Mouse (Mus musculus) heart, embryonic 15.5 days (tissue): ENCODE measurements around the gene Acvrl1. TPM values are rescaled to one million over a fixed set of nuclear protein-coding genes. Genes with fewer than 3 reads are reported as not detected.
A peak's percentile ranks its signal among the peaks of the same experiment; 100 is the strongest.

Experiments
- ATAC-seq: fragments of 200-750 bp; cut with Nextera tagmentation; replicated peaks from 2 replicates; pipeline ENCODE4 v1.8.0; 2017; ENCODE audit warnings: low read depth, moderate TSS enrichment; ENCODE audit not compliant: insufficient number of reproducible peaks, insufficient read depth, low FRiP score
- H3K27ac ChIP-seq: fragments of 300-500 bp; sonication (generic); 2 replicates; pipeline ENCODE4 v1.5.1; 2015; ENCODE audit warnings: mild to moderate bottlenecking, inconsistent platforms
- H3K27me3 ChIP-seq: fragments of 300-500 bp; sonication (generic); 2 replicates; pipeline ENCODE4 v1.6.1; 2015; ENCODE audit warnings: inconsistent platforms
- H3K36me3 ChIP-seq: fragments of 300-500 bp; sonication (generic); 2 replicates; pipeline ENCODE4 v1.6.1; 2015; ENCODE audit warnings: mild to moderate bottlenecking, inconsistent platforms
- H3K4me1 ChIP-seq: fragments of 300-500 bp; sonication (generic); replicated peaks from 2 replicates; pipeline ENCODE4 v1.6.1; 2015; ENCODE audit warnings: inconsistent platforms
- H3K4me2 ChIP-seq: fragments of 300-500 bp; sonication (generic); 2 replicates; pipeline ENCODE4 v1.6.1; 2015; ENCODE audit warnings: inconsistent platforms, mild to moderate bottlenecking, moderate library complexity
- H3K4me3 ChIP-seq: fragments of 300-500 bp; sonication (generic); 2 replicates; pipeline ENCODE4 v1.5.1; 2015; ENCODE audit warnings: mild to moderate bottlenecking, inconsistent platforms
- H3K9ac ChIP-seq: fragments of 300-500 bp; sonication (generic); 2 replicates; pipeline ENCODE4 v1.6.1; 2015; ENCODE audit warnings: mild to moderate bottlenecking, inconsistent platforms
- H3K9me3 ChIP-seq: fragments of 300-500 bp; sonication (generic); replicated peaks from 2 replicates; pipeline ENCODE4 v1.6.1; 2016; ENCODE audit warnings: inconsistent platforms
- WGBS: fragments of 180-500 bp; shearing (Covaris S2); methylation state at CpG from one replicate; pipeline ENCODE4 v1.1.7; 2015; ENCODE audit warnings: mixed read lengths; 5-methylcytosine and 5-hydroxymethylcytosine counted together
- polyA plus RNA-seq: library from polyadenylated mRNA; unstranded; fragments of >200 nt; fragmentation: Nextera tagmentation; extraction: Ambion mirVana; gene quantifications from 2 replicates; pipeline ENCODE4 v1.2.1, GENCODE M21; 2015

Gene Acvrl1
- polyA plus RNA-seq, 1 experiment from 2014 or later = 13.1 TPM

DNA sequence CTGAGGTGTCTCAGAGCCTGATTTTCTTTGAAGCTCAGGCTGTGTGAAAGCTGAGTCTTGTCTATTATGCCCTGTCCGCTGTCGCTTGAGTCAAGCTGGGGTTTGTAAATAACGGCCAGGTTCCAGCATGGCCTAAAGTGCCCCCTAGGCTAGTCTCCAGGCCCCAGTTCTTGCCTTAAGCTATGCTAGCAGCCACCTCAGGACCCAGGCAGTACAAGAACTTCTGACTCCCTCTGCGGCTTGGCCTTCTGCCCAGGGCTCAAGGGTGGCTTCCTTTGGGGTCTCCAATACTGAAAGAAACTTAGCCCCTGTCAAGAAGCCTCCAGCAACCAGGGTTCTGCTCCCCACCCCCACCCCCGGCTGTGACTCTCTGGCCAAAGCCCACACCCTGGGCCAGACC, 15.9 kb downstream of the Acvrl1 start:
- H3K4me3 ChIP-seq = no peak overlapping the region
- peaks cover 83% of the 10 kb centered on the region for H3K4me1 ChIP-seq
- no peak overlapping the region for H3K4me2 ChIP-seq
- H3K9ac ChIP-seq = no peak overlapping the region
- H3K9me3 ChIP-seq = no peaks in the 10 kb centered on the region
- 0 out of 2 replicates have a peak overlapping the region, but pooled peaks have one; percentile 2 for H3K27ac ChIP-seq
- H3K27me3 ChIP-seq = no peaks in the 10 kb centered on the region
- H3K36me3 ChIP-seq = no peaks in the 10 kb centered on the region
- 76% methylated on average over 5 of the region's 5 CpGs for WGBS
- no peak for ATAC-seq

DNA sequence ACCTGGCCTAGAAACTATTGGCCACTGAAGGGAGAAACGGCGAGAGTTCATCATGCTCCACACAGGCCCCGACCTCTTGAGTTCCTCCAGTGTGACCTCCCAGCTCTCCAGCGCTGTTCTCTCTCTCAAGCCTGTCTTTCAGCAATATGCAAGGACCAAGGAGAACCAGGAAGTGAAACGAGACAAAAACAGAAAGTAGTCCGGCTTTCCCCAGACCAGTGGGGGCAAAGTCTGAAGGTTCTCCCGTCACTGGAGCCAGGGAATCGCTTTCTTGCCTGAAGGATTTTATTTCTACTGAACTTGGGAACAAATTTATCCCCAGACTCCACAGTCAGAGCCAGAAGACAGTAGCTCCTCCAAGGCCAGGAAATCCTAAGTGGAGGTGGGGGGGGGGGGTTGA, 16.5 kb downstream of the Acvrl1 start:
- no peak overlapping the region for H3K4me2 ChIP-seq

DNA sequence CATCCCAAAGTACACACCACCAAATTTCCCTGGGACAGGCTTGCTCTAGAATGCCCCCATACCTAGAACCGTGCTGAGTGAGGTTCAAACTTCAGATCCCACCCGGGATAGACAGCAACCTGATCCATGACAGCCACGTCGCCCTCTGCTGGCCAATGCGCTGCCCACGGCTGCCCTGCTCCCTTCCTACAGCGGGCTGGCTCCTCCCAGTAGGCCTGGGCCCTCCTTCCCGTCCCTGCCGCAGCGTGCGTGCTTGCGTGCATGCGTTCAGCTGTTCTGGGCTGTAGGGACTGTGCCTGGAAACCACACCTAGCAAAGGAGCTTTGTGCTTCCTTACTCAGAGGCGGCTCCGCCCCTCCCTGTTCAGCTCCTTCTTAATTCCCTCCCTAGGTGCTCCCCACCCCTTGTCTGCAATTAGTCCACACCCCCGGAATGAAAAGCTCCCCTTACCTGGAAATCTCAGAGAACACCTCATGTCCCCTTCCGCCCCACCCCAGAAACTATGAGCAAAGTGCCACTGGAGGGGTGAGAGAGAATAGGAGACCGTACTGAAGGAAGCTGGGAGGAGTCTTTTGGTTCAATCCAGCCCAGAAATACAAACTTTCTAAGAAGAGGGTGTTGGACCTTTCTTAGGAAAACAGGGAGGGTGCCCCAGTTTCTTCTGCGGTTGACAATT, 17.2 kb downstream of the Acvrl1 start:
- Histone ChIP-seq H3K4me1 (peaks cover 69% of the 10 kb centered on the region), H3K36me3 (no peaks in the 10 kb centered on the region), H3K4me2 (peak overlapping the region; percentile 53), H3K27me3 (no peaks in the 10 kb centered on the region), H3K27ac (peak overlapping the region; percentile 60), H3K4me3 (peak overlapping the region; percentile 12; the same call in 1 of the 2 replicates), H3K9me3 (no peaks in the 10 kb centered on the region), H3K9ac (peak overlapping the region; percentile 38)
- WGBS = 9% methylated on average over 19 of the region's 19 CpGs
- peak; percentile 87 for ATAC-seq

More for the DNA sequence above, 16.5 kb downstream of the Acvrl1 start:
- no peak for ATAC-seq
- Histone ChIP-seq H3K27ac (peak overlapping the region; percentile 2; the same call in 1 of the 2 replicates), H3K9ac (no peak overlapping the region), H3K27me3 (no peaks in the 10 kb centered on the region), H3K9me3 (no peaks in the 10 kb centered on the region), H3K4me1 (peaks cover 77% of the 10 kb centered on the region), H3K4me3 (no peak overlapping the region), H3K36me3 (no peaks in the 10 kb centered on the region)
- WGBS = 80% methylated on average over 8 of the region's 8 CpGs

DNA sequence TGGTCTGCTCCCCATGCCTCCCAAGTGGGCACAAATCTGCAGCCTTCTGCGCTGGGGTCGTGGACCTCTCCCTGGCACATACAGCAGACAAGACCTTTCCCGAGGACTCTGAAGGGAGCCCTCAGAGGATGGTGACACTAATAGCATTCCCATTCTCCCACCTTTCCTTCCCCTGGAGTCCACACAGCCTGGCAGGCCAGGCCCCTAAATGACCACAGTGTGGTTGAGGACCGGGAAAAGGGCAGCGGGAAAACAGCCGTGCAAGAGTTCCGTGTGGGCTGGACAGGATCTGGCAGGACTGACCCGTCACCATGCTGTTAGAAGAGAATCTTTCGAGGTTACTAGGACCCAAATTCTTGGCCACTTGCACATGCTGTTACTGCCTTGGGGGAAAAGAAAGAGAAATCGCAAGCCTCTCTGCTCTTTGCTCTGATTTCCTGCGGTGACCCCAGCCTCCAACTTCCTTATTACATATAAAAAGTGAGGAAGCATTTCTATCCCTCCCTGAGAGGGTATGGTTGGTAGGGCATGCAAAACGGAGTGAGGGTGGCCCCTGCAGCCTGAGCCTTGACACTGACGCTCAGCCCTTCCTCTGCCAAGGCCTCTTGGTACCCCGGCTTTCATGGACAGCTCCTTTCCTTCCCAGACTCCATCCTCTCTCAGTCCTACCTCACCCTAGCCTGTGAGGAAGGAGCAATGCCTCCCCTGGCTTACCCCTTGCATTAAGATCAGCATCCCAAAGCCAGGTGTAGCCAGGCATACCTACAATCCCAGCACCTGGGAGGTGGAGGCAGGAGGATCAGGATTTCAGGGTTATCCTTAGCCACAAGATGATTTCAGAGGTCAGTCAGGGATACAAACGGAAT, 18.0 kb downstream of the Acvrl1 start:
- Histone ChIP-seq H3K4me3 (0 out of 2 replicates have a peak overlapping the region, but pooled peaks have one; percentile 12), H3K4me2 (peak overlapping the region; percentile 53; the same call in 1 of the 2 replicates), H3K9me3 (no peaks in the 10 kb centered on the region), H3K36me3 (no peaks in the 10 kb centered on the region), H3K27ac (peak overlapping the region; percentile 60), H3K4me1 (peaks cover 63% of the 10 kb centered on the region), H3K27me3 (no peaks in the 10 kb centered on the region), H3K9ac (peak overlapping the region; percentile 38; the same call in 1 of the 2 replicates)
- 53% methylated on average over 15 of the region's 15 CpGs for WGBS
- no peak for ATAC-seq

DNA sequence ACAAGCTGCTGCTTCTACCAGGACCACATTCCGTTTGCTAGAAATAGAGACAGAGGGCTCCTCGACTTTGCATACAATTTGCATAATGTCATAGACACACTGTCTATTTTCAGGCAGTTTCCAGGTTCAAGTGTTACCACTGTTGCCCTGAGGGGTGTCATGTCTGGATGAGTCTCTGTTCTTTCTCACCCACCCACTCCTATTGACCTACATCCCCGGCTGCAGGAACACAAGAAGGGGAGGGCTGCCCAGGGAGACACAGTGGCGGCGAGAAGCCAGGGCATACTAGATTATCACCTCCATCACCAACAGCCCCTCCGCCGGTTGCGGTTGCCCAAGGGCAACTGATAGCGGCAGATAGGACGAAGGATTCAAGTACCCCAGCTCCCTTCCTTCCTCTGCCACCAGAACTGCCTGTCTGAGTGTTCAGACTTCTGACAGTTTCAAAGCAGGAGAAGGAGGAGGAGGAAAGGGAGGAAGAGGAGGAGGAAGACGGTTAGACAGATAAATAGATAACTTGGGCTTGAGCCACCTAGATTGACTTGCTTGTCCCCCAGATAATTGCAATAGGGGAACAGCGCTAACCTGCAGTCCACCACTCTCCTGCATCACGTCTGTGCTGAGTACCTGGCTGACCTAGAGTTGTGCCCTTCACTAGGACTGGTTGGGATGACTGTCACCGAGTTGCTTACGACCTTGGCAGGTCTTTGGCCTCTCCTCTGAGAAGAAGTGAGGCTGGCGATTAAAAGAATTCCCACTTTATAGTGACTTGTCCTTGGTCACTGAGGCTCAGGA, 19.0 kb downstream of the Acvrl1 start:
- ATAC-seq = no peak
- WGBS = 23% methylated on average over 16 of the region's 16 CpGs
- no peaks in the 10 kb centered on the region for H3K9me3 ChIP-seq
- H3K36me3 ChIP-seq = no peaks in the 10 kb centered on the region
- peaks cover 62% of the 10 kb centered on the region for H3K4me1 ChIP-seq
- H3K4me3 ChIP-seq = no peak overlapping the region
- no peaks in the 10 kb centered on the region for H3K27me3 ChIP-seq
- peak overlapping the region; percentile 60 for H3K27ac ChIP-seq
- H3K9ac ChIP-seq = peak overlapping the region; percentile 14; the same call in 1 of the 2 replicates
- peak overlapping the region; percentile 46 for H3K4me2 ChIP-seq

DNA sequence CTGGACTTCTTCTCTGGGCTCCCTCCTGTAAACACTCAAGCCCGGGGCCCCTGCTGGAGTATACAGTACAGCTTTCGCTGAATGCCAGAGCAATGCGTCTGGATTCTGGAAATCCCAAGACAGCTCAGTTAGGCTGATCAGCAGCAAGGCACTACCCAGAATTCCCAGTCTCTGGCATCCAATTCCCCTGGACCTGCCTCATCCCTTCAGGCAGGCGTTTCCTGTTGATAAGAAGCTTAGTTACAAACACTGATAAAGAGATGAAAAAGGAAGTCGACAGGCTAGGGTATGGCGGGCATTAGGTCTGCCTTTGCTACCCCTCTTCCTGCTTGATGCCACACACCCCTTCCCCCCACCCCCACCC, 19.6 kb downstream of the Acvrl1 start:
- no peak overlapping the region for H3K4me3 ChIP-seq
- H3K4me1 ChIP-seq = peaks cover 57% of the 10 kb centered on the region
- peak overlapping the region; percentile 52 for H3K27ac ChIP-seq
- no peaks in the 10 kb centered on the region for H3K36me3 ChIP-seq
- 4% methylated on average over 6 of the region's 6 CpGs for WGBS
- peak overlapping the region; percentile 46 for H3K4me2 ChIP-seq
- no peak for ATAC-seq
- no peaks in the 10 kb centered on the region for H3K9me3 ChIP-seq
- H3K27me3 ChIP-seq = no peaks in the 10 kb centered on the region
- no peak overlapping the region for H3K9ac ChIP-seq

DNA sequence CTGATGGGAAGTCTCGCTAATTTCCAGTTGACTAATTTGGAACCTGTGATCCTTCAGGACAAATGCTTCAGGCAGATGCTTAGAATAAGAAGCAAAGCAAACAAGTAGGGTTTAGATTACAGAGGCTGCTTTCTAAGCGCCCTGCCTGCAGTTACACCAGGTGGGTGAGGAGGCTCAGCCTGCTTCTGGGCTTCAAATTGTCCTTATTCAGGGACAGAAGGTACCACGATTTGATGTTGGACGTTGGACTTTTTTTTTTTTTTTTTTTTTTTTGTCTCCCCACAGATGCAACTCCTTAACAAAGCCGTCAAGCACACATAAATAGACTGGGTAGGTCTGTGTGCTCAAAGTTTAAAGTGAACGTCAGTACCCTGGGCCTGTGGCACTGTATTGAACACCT, 20.3 kb downstream of the Acvrl1 start:
- Histone ChIP-seq H3K36me3 (no peaks in the 10 kb centered on the region), H3K4me3 (no peak overlapping the region), H3K27ac (peak overlapping the region; percentile 52; the same call in 1 of the 2 replicates), H3K9me3 (no peaks in the 10 kb centered on the region), H3K9ac (no peak overlapping the region), H3K4me1 (peaks cover 50% of the 10 kb centered on the region), H3K27me3 (no peaks in the 10 kb centered on the region), H3K4me2 (0 out of 2 replicates have a peak overlapping the region, but pooled peaks have one; percentile 46)
- 67% methylated on average over 6 of the region's 6 CpGs for WGBS
- no peak for ATAC-seq

DNA sequence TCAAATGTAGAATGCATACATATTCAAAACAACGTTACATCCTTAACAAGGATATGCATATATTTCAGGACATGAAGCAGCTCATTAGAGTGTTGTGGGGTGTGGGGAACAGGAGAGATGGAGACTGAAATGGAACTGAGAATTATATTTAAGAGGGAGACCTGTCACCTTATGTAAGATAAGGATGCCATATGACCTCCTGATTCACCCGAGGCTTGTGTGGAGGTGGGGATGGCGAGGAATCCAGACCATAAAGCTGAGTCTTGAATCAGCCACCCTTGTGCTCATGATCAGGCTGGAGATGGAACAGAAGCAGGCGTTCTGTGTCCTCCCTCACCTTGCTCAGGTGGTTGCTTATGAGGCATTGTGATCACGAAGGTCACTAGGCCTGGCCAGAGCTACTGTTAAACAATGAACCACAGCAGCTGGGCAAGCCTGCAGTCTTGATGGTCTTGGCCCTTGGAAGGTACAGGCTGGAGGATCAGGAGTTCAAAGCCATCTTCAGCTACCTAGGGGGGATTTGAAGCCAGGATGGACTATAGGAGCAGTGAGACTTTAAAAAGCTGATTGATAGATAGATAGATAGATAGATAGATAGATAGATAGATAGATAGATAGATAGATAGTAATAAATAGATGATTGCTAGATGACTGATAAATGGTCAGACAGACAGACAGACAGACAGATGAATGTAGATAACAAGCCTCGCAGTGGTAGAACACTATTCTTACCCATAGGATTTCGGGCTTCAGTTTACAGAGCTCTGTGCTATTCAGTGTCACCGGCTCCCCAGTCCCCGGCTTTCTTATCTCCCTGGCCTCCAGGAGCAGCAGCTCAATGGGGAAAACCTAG, 23.3 kb downstream of the Acvrl1 start:
- Histone ChIP-seq H3K27me3 (no peaks in the 10 kb centered on the region), H3K4me2 (no peak overlapping the region), H3K4me1 (peaks cover 20% of the 10 kb centered on the region), H3K4me3 (no peak overlapping the region), H3K27ac (no peak overlapping the region), H3K9ac (no peak overlapping the region), H3K36me3 (no peaks in the 10 kb centered on the region), H3K9me3 (no peaks in the 10 kb centered on the region)
- 57% methylated on average over 9 of the region's 9 CpGs for WGBS
- ATAC-seq = no peak

DNA sequence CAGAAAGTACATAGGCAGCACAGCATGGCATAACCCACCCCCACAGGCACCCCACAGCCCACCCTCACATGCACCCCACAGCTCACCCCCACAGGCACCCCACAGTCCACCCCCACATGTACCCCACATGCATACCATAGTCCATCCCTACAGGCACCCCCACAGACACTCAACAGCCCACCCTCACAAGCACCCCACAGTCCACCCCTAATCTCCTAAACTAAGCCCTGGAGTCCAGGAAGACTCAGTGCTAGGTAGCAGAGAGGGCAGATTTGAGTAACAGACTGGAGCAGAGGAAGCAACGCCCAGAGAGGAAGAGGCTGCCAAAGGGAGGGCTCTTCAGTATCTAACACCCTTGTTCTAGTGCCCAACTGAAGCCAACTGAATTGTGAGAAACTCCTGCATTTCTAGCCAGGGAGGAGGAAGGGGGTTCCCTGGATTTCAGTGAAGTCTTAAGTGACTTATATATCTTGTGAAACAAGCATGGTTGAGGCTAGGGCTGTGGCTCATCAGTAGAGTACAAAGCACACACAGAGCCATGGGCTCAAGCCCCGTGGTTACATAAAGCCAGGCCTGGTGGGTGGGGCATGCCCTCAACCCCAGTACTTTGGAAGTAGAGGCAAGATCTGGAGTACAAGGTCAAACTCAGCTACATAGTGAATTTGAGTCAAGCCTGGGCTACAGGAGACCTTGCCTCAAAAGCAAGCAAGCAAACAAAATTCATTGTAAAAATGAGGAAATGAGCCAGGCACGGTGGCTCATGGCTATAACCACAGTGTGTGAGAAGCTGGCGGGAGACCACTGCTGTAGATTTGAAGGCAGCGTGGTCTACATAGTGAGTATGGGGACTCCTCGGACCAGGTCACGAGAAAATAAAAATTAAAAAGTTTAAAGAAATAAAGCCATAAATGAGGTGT, 26.6 kb downstream of the Acvrl1 start:
- Histone ChIP-seq H3K9ac (no peak overlapping the region), H3K27me3 (no peaks in the 10 kb centered on the region), H3K4me3 (no peak overlapping the region), H3K4me1 (no peaks in the 10 kb centered on the region), H3K9me3 (no peaks in the 10 kb centered on the region), H3K36me3 (no peaks in the 10 kb centered on the region), H3K4me2 (no peak overlapping the region), H3K27ac (no peak overlapping the region)
- 73% methylated on average over 7 of the region's 7 CpGs for WGBS
- ATAC-seq = no peak

DNA sequence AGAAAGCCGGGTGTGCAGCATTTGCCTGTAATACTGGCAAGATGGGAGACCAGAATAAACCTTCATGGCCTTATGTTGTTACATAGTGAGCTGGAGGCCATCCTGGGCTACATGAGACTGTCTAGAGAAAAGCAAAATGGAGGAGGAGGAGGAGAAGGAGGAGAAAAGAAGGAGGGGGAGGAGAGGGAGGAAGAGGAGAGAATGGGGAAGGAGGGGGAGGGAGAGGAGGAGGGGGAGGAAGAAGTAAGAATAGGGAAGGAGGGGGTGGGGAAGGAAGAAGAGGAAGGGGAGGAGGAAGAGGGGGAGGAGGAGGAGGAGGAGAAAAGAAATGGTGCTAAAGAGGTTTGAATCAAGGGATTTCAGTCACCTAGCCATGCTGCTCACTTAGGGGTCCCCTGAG, 31.8 kb downstream of the Acvrl1 start:
- WGBS = 17% methylated on average over 1 of the region's 1 CpGs

More for the DNA sequence above, 31.8 kb downstream of the Acvrl1 start:
- H3K9ac ChIP-seq = no peak overlapping the region
- H3K4me3 ChIP-seq = no peak overlapping the region
- H3K36me3 ChIP-seq = no peaks in the 10 kb centered on the region
- no peak overlapping the region for H3K4me2 ChIP-seq
- H3K9me3 ChIP-seq = no peaks in the 10 kb centered on the region
- ATAC-seq = no peak
- H3K27me3 ChIP-seq = no peaks in the 10 kb centered on the region
- peaks cover 28% of the 10 kb centered on the region for H3K4me1 ChIP-seq
- no peak overlapping the region for H3K27ac ChIP-seq
